Mouse (Mus musculus): Measurements from ENCODE around the gene Prokr1.
"Not testable (repeated sequence)": the region's sequence is repeated elsewhere in the genome, so short reads cannot be mapped to it uniquely, and the experiment has no call there.

Prokr1 gene

DNA sequence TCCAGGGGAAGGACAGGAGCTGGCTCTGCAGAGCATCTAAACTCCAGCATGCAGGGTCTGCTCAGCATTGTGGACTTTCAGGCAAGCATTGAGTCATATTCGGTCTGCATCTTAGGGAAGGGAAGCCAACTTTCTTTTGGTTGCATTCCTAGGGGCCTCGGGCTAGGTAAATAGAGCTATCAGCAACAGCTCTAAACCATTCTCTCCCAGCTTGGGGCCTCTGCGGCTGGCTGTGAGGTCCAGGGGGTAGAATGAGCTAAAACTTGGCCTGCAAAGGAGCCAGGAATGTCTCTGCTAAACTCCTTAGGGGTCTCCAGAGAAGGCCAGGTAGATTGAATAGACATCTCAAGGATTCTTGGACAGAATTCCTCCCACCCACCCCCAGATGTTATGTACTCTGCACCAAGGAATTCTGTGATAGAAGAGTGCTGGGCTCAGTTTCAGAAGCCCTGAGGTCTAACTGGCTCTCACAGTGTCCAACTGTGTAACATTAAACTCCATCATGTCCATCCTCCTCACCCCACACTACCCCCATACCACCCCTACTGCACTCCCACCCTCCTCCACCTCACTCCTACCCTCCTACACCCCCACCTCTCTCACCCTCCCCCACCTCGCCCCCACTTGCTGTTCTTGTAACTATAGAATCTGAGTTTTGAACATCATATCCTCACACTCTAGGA, 13.8 kb downstream of the Prokr1 start:
- in situ Hi-C loops (cut with MboI; ENCODE audit: low sequenced_read_pairs), result no loop called here

- in situ Hi-C loops (cut with MboI; ENCODE audit: low sequenced_read_pairs), result not testable (repeated sequence)
Observed at GRCm38 (mm10) chr6:87571863-87572262, 18.7 kb downstream of the Prokr1 start.

DNA sequence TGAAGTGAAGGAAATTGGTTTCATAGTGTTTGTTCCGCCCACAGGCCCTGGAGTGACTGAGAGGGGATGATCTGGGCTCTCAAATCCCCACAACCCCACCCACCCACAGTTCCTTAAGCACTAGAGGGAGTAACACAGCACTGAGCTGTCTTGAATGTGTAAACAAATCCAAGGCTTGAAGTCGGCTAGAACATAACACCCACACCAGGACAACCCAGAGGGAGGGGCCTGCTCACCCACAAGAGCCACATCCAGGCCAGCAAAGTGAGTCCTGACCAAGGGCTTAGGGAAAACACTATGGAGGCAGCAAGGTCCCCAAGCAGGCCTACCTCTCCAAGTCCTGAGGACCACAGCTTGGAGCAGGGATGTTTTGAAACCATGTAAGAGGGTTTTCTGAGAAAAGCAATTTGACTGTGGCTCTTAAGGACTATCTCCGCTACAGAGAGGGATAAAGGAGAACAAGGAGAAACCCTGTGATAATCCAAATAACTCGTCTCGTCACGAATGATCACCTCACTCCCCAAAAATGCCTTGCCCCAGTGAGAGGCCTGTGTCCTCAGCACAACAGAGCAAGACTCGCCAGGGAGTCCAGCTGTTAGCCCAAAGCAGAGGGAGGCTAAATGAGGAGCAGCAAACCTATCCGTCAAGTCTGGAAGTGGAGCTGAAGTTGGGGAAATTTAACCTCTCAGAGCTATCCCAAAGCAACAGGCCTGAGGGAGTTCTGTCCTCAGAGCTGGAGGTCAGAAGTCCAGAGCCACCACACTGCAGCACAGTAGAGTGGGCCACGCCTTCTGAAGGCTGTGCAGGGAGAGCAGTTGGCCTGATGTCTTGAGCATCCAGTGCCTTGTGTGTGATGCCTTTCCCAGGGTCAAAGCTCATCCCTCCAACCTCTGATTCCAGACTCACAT, 22.6 kb downstream of the Prokr1 start:
- in situ Hi-C loops (cut with MboI; ENCODE audit: low sequenced_read_pairs), result no loop called here

- in situ Hi-C loops (cut with MboI; ENCODE audit: low sequenced_read_pairs), result no loop called here
Observed at GRCm38 (mm10) chr6:87565166-87565565, 25.4 kb downstream of the Prokr1 start.

GRCm38 (mm10) chr6:87564356-87564755, 26.2 kb downstream of the Prokr1 start:
- in situ Hi-C loops (cut with MboI; ENCODE audit: low sequenced_read_pairs), result no loop called here

GRCm38 (mm10) chr6:87553724-87554123, 36.8 kb downstream of the Prokr1 start:
- in situ Hi-C loops (cut with MboI; ENCODE audit: low sequenced_read_pairs), result no loop called here

DNA sequence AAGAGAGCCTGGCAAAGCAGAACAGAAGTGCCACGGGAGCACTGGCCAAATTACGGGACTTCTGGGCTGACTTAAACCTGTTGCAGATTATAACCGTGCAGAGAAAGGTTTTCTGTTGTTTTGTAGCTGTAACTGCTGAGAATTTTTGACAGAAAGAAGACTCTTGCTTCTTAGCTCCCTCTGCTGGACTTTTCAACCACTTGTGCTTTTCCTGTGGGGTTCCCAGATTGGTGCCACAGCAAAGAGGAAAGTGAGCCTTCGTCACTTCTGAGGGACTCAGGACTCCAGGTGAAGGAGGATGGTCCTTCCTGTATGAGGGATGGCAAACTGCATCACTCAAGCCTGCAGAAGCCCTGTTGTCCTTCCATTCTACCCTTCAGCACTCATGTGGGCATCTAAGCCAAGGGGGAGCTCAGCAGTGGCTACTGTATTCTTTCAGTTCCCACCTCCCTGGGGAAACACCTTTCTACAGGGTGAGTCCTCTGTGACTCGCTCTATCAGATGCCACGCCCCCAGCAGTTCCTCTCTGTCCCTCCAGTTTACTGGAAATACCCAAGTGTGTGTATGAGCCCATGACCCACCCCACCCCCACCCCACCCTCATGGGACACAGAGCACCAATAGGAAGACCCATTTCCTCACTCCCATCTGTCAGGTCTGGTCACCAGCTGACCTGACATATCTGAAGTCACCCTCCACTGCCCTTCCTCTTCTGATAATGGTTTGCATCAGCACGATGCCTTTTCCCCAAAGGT, 38.3 kb downstream of the Prokr1 start:
- in situ Hi-C loops (cut with MboI; ENCODE audit: low sequenced_read_pairs), result no loop called here

GRCm38 (mm10) chr6:87547836-87548235, 42.7 kb downstream of the Prokr1 start:
- in situ Hi-C loops (cut with MboI; ENCODE audit: low sequenced_read_pairs), result no loop called here

DNA sequence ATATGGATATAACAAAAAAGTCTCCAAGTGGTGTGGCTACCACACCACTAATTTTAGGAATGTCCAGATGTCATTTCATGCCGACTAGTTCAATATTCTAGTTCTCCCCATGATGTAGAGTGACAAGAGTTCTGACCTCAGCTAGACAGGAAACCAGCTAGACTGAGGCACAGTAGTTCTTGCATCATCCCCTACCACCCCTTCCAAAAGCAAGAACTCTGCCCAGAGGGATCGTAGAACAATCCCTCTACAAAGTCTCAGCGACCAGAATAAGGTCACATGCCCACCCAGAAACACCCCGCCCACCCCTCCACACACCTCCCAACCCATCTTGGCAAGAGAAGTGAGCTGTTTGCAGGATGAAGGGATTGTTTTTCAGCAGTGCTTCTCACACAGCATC, 43.1 kb downstream of the Prokr1 start:
- in situ Hi-C loops (cut with MboI; ENCODE audit: low sequenced_read_pairs), result no loop called here

- in situ Hi-C loops (cut with MboI; ENCODE audit: low sequenced_read_pairs), result no loop called here
Observed at GRCm38 (mm10) chr6:87545331-87546217, 45.0 kb downstream of the Prokr1 start.

- in situ Hi-C loops (cut with MboI; ENCODE audit: low sequenced_read_pairs), result no loop called here
Observed at GRCm38 (mm10) chr6:87542027-87542426, 48.5 kb downstream of the Prokr1 start.

- in situ Hi-C loops (cut with MboI; ENCODE audit: low sequenced_read_pairs), result no loop called here
Observed at GRCm38 (mm10) chr6:87541171-87541571, 49.4 kb downstream of the Prokr1 start.

- in situ Hi-C loops (cut with MboI; ENCODE audit: low sequenced_read_pairs), result no loop called here
Observed at GRCm38 (mm10) chr6:87538376-87539270, 51.9 kb downstream of the Prokr1 start.

DNA sequence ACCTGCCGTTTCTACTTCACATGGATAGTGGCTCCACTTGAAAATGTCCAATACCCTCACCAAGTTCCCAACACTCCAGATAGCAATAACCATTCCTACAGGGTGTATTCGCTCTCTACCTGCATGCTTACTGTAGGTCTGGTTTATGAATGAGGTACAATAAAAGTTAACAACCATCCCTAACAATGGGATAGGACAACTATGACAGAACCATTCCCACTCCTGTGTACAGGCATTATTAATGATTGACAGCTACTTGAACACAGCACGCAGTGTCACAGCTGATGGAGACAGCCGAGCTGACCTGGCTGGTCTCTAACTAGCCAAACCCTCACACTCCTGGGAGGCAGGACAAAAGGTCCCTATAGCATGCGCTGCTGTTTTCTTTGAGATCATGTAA, 52.9 kb downstream of the Prokr1 start:
- in situ Hi-C loops (cut with MboI; ENCODE audit: low sequenced_read_pairs), result no loop called here

DNA sequence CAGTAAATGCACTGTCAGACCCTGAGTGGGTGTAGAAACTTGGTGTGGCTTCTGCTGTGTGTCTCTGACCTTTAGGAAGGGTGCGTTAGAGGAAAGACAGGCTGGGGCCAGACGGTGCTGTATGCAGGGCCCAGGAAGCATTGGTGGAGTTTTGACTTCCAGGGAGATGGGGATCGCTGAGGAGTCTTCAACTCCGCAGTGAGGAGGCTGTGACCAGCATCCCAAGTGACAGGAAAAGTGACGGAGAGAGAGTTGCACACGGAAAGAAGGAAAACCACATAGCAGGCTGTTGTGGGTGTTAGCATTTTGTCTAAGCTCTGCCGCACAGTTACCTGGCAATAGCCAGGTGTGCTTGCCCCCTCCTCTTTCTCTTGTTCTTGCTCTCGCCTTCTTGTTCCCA, 54.3 kb downstream of the Prokr1 start:
- in situ Hi-C loops (cut with MboI; ENCODE audit: low sequenced_read_pairs), result no loop called here

- in situ Hi-C loops (cut with MboI; ENCODE audit: low sequenced_read_pairs), result no loop called here
Observed at GRCm38 (mm10) chr6:87535651-87536050, 54.9 kb downstream of the Prokr1 start.

GRCm38 (mm10) chr6:87534855-87535575, 55.5 kb downstream of the Prokr1 start:
- in situ Hi-C loops (cut with MboI; ENCODE audit: low sequenced_read_pairs), result no loop called here

DNA sequence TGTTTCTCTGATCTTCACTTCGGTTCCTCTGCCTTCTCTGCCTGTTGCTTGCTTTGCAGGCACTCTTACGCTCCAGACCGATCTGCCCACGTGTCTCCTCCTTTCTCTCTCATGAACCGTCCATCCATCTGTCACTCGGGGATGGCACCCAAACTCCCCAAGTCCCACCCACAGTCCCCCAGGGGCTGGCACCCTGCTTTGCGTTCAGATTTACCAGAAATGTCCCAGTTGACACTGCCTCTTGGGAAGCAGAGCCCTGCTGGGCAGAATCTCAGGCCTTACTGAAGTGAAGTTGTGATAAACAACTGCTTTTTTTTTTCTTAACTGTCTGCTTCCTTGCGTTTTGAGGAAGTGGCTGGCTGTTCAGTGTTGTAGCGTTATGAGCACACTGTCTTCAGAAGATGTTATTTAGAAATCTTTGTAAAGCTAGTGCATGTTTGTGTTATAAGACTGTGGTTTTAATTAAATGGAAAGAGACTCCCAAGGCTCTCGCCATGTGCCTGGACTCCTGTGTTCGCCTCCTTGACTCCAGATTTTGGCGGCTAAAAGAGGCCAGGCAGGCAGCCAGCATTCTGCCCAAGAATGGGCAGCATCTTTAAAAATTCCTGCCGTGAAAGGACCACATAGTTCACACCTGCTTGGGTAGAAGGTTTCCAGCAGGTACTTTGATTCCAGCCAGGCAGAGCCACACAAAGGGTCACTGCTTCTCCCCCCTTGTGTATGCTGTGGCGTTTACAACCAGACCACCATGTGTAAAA, 57.4 kb downstream of the Prokr1 start, which contains the start of gene Arhgap25:
Gene Arhgap25, minus strand, starts transcription at position 307 of the 758 bp plus-strand sequence.
- in situ Hi-C loops (cut with MboI; ENCODE audit: low sequenced_read_pairs), result no loop called here

All from CH12F3 (cell line).